ENCODE assay signal across 21 mouse cellular contexts in the genomic region with DNA sequence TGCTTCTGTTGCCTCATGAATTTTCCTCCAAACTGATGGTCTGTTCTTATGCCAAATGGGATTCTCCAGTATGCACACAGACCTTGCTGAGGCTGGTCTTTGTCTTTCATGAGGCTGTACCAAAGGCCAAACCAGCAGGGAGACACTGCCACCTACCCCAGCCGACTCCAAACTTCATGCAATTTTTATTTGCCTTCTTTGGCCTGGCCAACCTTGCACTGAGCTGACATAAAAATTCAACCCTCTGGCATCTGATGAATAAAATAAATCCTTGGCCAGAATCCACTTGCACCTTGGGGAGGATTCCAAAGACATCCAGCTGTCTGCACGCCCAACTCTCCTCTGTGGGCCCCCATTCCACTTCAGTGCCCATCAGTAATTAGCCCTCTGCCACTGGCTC.
"Had no signal": no experiment of that assay in that cellular context is flagged by ENCODE, and none has a peak within 500 bp of the region (broad histone marks: within the 10 kb centered on the region; RNA-seq: fewer than 3 reads in every experiment).

No protein-coding gene starts in this region.

- H3K27ac ChIP-seq: kidney, embryonic 15.5 days; limb, embryonic 10.5 days; limb, embryonic 13.5 days; liver, embryonic 12.5 days; liver, embryonic 15.5 days; lung, embryonic 15.5 days; neural tube, embryonic 13.5 days; stomach, embryonic 15.5 days had no signal

- ATAC-seq: liver, embryonic 12.5 days had no signal

- H3K36me3 ChIP-seq: kidney, embryonic 15.5 days; limb, embryonic 10.5 days; limb, embryonic 13.5 days; liver, embryonic 12.5 days; liver, embryonic 15.5 days; lung, embryonic 15.5 days; neural tube, embryonic 13.5 days; stomach, embryonic 15.5 days had no signal

- H3K4me1 ChIP-seq: kidney, embryonic 15.5 days; limb, embryonic 10.5 days; limb, embryonic 13.5 days; liver, embryonic 12.5 days; liver, embryonic 15.5 days; lung, embryonic 15.5 days; neural tube, embryonic 13.5 days; stomach, embryonic 15.5 days had no signal

- H3K27me3 ChIP-seq: kidney, embryonic 15.5 days; limb, embryonic 13.5 days; liver, embryonic 12.5 days; liver, embryonic 15.5 days; lung, embryonic 15.5 days; neural tube, embryonic 13.5 days; stomach, embryonic 15.5 days had no signal

- H3K4me3 ChIP-seq: kidney, embryonic 15.5 days; limb, embryonic 10.5 days; limb, embryonic 13.5 days; liver, embryonic 12.5 days; liver, embryonic 15.5 days; lung, embryonic 15.5 days; myocyte; neural tube, embryonic 13.5 days; stomach, embryonic 15.5 days had no signal

- H3K9me3 ChIP-seq: kidney, embryonic 15.5 days; limb, embryonic 10.5 days; limb, embryonic 13.5 days; liver, embryonic 12.5 days; liver, embryonic 15.5 days; lung, embryonic 15.5 days; neural tube, embryonic 13.5 days; stomach, embryonic 15.5 days had no signal

- DNase-seq: kidney, adult 11 months; kidney, adult 8-10 months; kidney, postnatal 10 days; kidney, postnatal 36 days; liver; lung, adult 18-20 months; lung, postnatal 10 days; lung, postnatal 36 days; retina, postnatal 1 day; right cerebral cortex, postnatal 25 days; spleen, adult 18-20 months; thymus, postnatal 36 days had no signal

- H3K4me2 ChIP-seq: kidney, embryonic 15.5 days; limb, embryonic 13.5 days; liver, embryonic 12.5 days; liver, embryonic 15.5 days; lung, embryonic 15.5 days; neural tube, embryonic 13.5 days; stomach, embryonic 15.5 days had no signal

- H3K9ac ChIP-seq: kidney, embryonic 15.5 days; limb, embryonic 13.5 days; liver, embryonic 12.5 days; liver, embryonic 15.5 days; lung, embryonic 15.5 days; neural tube, embryonic 13.5 days; stomach, embryonic 15.5 days had no signal
